Mouse (Mus musculus) ovary, postnatal 10 days (tissue): ENCODE results near the gene Megf11.
"Not testable (repeated sequence)": the region's sequence is repeated elsewhere in the genome, so short reads cannot be mapped to it uniquely, and the experiment has no call there.

Experiments used
- DNase-seq: peaks from one replicate; pipeline ENCODE4 v3.0.0; 2022; ENCODE audit warnings: low spot score

Megf11 gene

DNA sequence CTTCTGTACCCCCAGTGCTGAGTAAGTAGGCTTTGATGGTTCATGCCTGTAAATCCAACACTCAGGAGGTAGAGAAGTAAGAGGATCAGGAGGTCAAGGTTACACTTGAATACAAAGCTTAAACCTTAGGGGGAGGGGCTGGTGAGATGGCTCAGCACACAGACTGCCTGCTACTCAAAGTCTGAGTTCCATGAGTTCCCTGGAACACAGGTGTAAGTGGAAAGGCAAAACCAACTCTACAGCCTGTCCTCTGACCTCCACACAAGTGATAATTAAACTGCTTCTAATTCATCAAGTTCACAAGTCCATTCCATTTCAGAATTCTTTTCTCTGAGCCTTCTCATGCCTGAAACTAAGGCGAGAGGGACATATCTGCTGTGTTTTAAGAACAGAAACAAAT lies 265.8 kb downstream of the Megf11 start:
- no peak for DNase-seq

DNA sequence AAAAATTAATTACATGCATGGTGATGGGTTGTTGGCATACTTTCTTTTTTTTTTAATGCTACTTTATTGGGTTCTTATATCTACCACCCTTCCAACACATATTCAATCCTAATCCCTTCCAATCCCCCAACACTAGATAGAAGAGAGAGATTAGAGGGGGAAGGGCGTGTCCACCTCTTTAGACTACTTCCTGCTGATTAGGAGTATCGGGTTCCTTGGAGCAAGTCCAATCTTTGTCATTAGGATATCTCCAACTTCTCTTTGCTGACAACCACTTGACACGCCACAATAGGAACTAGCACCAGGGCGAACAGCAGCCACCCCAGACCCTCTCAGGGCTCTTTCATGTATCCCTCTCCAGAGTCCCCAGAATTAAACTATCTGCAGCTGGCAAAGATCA lies 266.3 kb downstream of the Megf11 start:
- DNase-seq, result no peak

DNA sequence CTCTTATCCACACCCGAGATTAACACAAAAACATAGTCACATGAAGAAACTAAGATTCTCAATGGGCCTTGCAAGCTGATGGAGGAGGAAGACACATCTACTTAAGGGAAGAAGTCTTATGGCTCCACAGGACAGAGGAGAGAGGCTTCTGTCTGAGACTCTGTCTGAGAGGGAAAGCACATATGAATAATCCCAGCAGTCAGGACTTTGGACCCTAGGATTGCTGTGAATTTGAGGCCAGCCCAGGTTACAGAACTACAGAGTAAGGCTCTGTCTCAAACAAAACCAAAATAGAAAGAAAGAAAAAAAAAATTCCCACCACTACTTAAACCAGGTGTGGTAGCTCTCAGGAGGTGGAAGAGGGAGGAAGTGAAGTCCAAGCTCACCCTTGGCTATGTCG lies 266.7 kb downstream of the Megf11 start:
- DNase-seq, result no peak

DNA sequence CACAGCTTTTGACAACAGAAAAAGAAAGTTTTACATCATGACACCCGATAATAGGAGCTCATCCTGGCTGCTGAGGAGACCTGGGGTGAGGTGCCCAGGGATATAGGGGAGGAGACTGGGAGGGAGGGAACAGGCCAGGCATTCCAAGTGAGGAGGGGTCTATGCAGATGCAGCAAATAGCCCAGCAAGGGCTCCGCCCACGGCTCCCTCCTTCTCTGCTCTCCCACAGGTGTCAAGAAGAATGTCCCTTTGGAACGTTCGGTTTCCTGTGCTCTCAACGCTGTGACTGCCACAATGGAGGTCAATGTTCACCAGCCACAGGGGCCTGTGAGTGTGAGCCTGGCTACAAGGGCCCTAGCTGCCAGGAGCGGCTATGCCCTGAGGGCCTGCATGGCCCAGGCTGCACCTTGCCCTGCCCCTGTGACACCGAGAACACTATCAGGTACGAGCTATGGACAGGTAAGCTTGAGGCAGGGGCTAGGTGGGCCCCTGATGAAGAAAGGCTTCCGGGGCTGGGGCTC lies 267.5 kb downstream of the Megf11 start:
- no peak for DNase-seq

DNA sequence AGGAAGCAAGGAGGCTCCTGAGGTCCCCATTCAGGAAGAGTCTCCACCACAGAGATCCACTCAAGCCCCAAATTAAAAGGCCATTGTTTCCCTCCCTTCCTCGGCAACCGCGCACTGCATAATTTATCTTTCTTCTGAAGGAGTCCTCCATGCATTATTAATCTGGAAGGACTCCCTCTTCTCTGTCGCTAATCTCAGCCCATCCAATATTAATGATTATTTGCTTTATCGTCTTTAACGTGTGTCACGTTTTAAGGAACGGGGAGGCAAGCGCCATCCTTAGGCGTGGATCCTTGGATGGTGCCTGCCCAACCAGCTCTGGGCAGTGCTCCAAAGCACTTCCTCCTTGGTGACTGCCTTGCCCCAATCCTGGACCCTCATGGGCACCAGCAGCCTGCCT lies 269.3 kb downstream of the Megf11 start:
- DNase-seq, result no peak

DNA sequence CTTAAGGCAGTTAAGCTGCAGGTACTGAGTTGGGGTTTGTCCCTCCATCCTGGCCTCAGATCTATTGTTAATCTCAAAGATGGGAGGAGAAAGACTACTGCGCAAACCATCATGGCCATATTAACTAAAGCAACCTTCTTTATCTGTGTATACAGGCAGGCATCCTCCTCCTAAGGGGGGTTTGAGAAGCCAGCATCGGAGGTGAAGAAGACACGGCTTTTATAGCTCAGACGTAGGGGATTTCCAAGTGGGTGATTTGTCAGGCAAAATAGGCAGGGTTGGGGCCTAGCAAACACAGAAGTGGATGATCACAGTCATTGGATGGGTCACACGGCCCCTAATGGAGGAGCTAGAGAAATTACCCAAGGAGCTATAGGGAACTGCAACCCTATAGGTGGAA lies 271.2 kb downstream of the Megf11 start:
- DNase-seq, result no peak

DNA sequence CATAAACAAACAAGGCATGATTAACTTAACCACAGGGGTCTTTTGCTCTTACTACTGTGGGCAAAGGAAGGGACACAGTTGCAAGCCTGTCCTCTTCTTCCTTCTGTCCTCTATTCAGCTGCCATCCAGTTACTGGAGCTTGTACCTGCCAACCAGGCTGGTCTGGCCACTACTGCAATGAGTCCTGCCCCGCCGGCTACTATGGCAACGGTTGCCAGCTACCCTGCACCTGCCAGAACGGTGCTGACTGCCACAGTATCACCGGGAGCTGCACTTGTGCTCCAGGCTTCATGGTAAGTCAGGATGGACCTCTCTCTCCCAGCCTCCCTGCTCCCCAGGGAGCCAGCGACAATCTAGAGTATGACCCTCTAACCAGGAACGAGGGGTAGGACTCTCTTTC lies 274.8 kb downstream of the Megf11 start:
- no peak for DNase-seq

DNA sequence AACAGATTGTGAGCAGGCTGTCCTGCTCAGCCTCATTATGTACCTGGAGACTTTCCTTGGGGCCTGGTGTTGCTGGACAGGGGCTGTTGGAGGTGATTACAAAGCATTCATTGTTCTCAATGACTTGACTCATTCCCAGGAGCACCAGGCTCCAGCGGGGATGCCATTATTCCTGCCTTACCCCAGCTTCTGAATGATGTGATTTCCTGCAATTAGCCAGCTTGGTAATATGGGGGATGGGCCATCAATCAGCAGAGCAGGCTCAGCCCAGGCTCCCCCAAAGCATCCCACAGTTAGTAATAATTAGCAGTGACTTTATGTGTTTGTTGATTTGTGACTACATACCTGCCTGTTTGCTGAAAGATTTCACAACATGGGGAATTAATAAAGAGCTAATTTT lies 279.2 kb downstream of the Megf11 start:
- no peak for DNase-seq

DNA sequence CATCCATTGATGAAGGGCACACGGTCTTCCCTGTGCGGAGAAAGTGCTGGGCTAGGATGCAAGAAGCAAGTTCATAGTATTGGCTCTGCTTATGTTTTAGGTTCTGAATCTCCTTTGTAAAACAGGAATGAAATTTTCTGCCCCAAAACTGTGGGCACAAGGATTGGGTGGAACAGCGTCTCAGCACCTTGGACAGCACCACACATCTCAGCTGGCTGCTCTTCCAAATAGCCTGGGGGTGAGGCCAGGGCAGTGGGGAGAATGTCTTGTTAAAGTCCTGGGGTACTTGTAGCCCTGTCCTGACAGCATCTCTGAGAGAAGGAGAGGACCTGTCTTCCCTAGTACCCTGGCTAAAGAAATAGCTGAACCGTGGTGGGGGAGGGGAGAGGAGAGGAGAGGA lies 281.1 kb downstream of the Megf11 start:
- DNase-seq, result no peak

DNA sequence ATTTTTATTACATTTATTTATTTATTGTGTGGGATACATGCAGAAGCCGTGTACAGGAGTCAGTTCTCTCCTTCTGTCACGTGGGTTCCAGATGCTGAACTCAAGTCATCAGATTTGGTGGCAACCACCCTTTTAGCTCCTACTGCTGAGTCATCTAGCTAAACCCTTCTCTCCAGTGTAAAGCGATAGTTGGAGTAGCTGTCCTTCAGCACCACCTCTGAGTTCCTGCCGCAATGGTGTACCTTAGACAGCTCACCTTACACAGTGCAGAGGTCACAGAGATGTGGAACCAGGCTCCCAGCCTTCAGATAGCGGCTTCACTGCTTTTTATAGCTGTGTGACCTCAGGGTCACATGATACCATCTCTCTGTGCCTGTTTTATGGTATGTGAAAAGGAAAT lies 282.1 kb downstream of the Megf11 start:
- DNase-seq, result no peak

DNA sequence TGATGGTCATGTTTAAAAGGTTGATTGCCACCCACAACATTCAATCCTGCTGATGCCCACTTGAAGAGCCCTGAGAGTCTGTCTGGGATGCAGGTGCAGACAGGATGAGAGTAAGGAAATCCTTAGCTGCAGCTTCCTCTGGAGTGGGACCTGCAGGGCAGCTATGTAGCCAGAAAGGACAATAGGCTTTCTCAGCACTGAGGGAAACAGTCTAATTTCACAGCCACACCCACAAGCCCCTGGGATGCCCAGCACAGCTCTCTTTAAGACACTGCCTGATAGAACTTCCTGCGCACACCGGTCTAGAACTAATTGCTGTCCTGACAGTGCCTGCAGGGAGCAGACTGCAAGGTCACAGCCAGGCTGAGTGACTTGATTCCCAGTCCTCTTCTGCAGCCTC lies 282.6 kb downstream of the Megf11 start:
- DNase-seq, result no peak

DNA sequence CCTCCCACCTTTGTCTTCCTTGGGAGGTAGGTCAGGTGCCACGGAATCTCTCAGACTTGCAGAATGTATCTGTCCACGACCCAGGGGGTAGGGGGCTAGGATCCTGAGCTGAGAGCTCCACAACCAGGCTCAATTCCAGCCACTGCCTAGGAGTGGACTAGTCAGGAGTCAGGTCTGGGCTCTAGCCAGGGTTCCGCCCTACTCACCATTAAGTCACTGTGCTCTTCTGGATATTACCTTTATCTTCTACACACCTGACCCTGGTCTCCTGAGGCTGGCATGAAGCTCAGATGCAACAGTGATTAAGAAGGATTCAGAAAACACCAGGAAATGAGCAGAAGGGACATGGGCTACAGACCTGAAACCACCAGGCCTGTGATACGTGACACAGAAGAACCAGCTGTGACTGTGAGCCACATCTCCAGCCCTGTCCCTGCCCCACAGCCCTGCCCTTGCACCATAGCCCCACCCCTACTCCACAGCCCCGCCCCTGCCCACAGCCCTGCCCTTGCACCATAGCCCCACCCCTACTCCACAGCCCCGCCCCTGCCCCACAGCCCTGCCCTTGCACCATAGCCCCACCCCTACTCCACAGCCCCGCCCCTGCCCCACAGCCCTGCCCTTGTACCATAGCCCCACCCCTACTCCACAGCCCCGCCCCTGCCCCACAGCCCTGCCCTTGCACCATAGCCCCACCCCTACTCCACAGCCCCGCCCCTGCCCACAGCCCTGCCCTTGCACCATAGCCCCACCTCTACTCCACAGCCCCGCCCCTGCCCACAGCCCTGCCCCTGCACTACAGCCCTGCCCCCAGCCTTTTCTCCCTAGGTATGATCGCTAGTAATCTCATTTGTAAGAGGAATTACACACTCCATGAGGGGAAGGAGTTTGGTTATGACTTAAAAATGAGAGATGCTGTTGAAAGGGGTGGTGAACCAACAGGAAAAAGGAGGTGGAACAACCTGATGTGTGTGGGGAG lies 286.2 kb downstream of the Megf11 start:
- not testable (repeated sequence) for DNase-seq

DNA sequence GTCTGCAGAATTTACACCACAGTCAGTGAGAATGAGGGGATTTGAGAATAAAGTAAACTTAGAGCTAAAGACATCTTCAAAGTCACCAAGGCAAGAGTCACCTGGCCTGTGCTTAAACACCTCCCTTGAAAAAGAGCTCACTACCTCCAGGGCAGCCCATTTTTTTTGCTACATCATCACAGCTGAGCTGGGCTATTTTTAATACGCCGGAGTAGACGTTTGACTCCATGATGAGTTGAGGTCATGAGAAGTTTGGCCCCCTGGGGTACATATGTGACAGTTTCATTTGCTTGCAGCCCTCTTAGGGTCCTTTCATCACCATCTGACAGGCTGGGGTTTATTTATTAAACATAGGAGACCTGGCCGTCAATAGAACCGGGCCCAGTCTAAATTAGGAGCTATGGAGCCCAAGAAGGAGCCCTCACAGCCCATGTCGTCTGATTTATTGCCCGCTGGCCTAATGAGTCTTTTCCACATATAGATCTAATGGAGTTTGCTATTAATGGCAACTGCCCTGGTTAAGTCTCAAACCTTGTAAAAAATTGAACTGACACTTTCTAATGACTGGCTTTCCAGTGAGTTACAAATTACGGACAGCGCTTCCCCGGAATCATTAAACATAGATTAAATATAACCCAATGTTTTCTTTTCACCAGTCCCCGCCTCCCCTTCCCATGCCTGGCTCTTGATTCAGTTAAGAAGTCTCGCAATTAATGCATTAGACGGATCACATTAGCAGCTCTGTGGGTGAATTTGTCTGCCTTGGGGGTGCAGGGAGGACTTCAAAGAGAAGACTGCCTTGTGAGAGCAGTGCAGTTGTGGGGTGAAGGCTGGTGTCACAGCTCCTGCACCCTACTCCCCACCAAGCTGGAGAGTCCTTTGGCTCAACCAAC lies 301.9 kb downstream of the Megf11 start:
- DNase-seq, result no peak

DNA sequence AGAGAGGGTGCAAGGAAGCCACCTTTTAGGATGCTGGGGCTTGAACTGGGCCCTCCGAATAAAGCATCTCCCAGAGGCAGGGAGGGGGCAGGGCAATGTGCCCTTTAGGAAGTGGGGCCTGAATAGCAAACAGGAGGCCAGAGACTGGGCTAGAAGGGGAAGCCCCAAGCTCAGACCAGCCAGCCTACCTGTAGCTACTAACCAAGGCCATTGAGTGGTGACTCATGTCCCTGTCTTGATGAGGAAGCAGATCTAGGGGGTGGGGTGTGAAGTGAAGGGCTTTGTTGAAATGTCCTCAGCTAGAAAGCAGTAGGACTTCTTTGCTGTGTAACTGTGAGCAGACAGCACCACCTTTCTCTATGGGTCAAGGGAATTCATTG lies 302.6 kb downstream of the Megf11 start:
- no peak for DNase-seq

DNA sequence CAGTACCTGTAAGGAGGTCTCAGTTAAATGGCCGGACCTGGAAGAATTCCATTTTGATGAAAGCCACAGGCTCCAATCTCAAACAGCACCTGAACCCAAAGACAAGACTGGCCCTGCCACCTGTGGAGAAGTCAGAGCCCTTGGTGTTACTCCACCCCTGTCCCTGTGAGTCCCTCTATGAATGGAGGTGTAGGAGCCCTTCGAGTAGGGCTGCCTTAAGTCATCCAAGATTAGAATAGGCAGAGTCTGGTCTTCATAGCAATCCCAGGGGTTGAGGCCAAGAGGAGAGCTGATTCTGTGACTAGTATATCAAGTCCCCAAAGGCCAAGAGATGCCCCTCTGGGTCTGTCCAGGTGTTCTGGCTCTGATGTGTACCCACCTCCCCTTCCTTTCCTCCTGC lies 305.3 kb downstream of the Megf11 start:
- DNase-seq, result no peak

DNA sequence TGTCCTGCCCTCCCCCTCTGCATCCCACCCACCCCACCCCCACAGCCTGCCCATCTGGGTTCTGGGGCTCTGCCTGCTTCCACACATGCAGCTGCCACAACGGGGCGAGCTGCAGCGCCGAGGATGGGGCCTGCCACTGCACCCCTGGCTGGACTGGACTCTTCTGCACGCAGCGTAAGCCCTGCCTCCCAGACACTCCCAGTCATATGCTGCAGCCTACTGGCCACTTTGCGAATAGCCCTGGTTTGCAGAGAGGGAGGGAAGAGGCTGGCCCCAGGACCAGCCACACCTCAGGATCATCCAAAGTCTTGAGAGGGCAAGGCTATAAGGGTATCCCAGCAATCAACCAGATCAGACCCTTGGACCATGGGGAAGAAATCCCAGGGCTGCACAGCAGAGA lies 305.8 kb downstream of the Megf11 start:
- no peak for DNase-seq

DNA sequence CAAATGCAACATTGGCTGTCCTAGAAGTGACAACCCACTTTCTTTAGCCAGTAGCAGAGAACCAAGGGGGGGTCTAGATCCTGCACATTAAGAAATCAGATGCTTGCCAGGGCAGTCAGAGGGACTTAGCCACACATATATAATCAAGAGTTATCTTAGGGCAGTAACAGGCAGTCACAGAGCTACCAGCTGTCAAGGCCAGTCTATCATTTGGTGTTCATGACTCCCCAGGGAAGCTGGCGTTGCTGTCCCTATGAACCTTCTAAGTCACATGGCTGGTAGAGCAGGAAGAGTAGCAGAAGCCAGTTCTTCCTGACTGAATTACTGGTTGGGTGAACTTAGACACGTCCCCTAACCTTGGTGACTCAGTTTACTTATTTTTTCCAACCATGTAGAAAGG lies 307.7 kb downstream of the Megf11 start:
- no peak for DNase-seq

DNA sequence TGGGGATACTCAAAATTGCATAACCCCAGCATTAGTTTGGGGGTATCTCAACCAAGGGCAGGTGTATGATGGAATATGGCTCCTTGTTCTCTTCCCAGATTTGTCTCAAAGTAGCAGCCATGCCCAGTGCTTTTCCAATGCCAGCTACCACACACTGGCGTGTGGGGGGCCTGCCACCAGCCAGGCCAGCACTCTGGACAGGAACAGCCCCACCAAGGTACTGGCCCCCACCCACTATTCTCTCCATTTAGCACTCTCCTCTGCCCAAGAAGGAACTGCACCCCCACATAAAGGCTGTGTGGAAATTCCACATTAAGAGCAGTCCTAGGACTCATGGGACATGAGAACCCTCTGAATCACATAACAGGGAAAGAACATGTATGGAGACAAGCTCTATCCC lies 309.8 kb downstream of the Megf11 start:
- no peak for DNase-seq

DNA sequence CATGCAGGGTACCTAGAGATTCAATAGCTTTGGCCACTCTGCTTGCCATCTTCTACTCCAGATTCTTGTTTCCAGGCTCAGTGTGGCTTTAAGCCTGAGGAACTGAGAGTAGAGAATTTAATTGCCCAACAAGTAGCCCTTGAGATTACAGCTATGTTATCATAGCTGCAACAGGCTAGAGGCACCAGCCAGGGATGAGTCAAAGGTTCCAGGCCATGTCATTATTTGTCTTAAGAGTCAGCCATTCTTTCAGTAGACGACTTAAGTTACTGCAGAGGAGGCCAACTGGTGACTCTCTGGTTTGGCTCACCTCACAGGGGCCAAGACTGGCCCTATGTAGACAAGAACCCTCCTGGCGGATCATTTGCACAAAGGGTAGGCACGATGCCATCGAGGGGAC lies 311.0 kb downstream of the Megf11 start:
- no peak for DNase-seq

DNA sequence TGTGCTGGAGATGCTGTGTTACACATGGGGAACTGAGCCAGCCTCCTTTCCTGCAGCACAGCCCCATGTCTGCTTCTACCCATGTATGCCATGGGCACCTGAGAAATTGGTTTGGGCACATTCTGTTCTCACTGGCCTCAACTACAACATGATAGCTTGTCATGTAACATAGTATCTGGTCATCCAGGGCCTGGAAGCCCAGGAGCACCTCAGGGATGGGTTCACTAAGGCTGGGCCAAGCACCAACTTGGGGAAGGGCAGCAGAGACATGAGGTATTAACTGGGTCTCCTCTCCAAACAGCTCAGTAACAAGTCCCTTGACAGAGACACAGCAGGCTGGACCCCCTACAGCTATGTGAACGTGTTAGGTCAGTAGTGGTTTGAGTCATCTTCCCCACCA lies 311.6 kb downstream of the Megf11 start:
- DNase-seq, result no peak

DNA sequence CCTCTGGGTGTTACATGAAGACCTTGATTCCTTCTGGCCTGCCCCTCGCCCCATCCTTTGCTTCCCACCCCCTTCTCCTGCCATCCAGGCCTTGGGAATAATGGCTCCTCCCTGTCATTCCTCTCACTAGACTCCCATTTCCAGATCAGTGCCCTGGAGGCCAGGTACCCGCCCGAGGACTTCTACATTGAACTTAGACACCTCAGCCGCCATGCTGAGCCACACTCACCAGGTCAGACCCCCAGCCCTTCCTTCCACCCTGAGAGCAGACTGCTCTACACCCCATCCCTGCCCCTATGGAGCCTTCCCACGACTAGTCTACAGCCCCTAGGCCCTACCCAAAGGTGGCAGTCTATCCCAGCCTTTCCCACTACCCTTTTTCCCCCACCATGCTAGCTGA lies 312.3 kb downstream of the Megf11 start:
- DNase-seq, result no peak

DNA sequence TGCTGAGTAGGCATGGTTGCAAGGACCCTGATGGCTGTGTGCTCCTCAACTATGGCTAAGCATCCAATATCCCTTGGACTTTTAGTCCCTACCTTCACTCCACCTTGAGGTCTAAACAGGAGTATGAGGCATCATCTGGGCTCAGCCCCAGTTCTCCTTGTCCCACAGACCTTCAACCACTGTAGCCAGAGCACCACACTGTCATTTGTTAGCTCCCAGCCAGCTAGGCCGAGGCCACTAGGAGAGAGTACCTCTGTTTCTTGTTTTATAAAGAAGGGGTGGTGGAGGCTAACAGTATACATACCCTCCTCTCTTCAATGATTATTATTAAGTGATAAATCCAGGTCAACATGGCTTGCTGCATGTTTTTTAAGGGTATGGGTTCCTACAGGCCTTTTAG lies 313.2 kb downstream of the Megf11 start:
- no peak for DNase-seq
